Mouse (Mus musculus): ENCODE measurements around the gene Slc6a21. TPM values are rescaled to one million over a fixed set of nuclear protein-coding genes. Genes with fewer than 3 reads are reported as not detected.

Gene Slc6a21
- polyA plus RNA-seq, 1 experiment from 2014 or later = not detected

DNA sequence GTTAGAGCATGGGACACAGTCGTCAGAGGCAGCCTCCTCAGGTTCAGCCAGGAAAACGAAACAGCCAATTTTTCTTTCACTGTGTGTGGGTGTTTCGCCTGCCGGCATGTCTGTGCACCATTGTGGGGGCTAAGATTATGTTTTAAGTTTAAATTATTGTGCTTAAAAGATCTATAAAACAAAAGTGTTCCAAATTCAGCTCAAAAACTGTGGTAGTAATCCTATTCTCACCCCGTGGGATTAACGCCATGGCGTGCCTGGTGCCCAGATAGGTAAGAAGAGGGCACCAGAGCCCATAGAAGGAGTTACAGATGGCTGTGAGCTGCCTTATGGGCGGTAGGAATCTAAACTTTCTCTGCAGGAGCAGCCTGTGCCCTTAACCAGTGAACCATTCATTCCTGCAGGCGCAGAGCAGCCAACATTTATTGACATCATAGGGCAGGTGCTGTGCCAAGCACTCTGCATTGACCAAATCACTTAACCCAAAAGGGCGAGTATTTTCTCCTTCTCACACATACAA, 37.9 kb downstream of the Slc6a21 start:
- in situ Hi-C loops (cut with MboI; ENCODE audit: low pct_unique_long_range_greater_than_20kb) = no loop called here
- CTCF ChIA-PET = interaction anchor here (1.1 kb wide), 1 partner anchor 26 kb away, joined by 3 read pairs; no protein-coding TSS in a partner anchor
- TF ChIP-seq CTCF (IDR thresholded peaks at IDR 0.05) = no peak
- ATAC-seq (no peak), DNase-seq (ENCODE audit: low read depth, low spot score) (no peak)
- POLR2A ChIA-PET = interaction anchor here (0.5 to 0.7 kb wide), 2 partner anchors 14 to 18 kb away, joined by 3 read pairs; no protein-coding TSS in a partner anchor
- no peaks in the 10 kb centered on the region for H3K27me3 ChIP-seq

DNA sequence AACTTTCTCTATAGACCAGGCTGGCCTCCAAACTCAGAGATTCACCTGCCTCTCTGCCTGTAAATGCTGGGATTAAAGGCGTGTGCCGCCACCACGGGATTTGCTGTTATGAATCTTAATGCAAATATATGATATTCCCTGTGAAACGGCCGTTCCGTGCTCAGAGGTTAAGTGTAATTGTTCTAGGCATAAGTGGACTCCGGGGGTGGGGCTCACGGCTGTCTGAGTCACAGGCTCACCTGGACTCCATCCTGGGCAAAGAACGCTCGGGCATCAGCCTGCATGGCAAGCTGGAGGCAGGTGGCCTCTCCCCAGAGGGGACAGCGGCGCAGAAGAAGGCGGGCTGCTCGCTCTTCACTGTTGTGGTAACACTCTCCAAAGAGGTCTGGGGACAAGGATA, 39.2 kb downstream of the Slc6a21 start:
- POLR2A ChIA-PET = no interaction called here
- no peak for TF ChIP-seq CTCF (IDR thresholded peaks at IDR 0.05)
- CTCF ChIA-PET = no interaction called here
- no peaks in the 10 kb centered on the region for H3K27me3 ChIP-seq
- DNase-seq (ENCODE audit: low read depth, low spot score) (no peak), ATAC-seq (no peak)
- in situ Hi-C loops (cut with MboI; ENCODE audit: low pct_unique_long_range_greater_than_20kb) = no loop called here

DNA sequence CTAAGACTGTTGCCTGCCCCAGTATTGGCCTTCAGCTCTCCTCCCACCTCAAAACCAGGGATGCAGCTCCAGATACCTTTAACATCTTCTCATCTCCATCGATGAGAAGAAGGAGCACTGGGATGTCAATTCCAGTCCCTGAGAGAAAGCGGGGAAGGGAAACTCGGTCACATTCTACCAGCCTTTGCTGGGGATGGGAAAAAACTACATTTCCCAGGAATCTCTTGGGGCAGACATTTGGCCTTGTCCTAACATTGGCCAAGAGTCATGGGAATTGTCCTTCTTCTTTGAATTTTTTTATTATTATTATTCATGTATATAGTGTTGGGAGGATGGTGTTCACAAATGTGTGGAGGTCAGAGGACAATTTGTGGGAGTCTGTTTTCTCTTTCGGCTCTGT, 44.9 kb downstream of the Slc6a21 start:
- no peaks in the 10 kb centered on the region for H3K27me3 ChIP-seq
- ATAC-seq (no peak), DNase-seq (ENCODE audit: low read depth, low spot score) (no peak)
- POLR2A ChIA-PET = no interaction called here
- in situ Hi-C loops (cut with MboI; ENCODE audit: low pct_unique_long_range_greater_than_20kb) = no loop called here
- CTCF ChIA-PET = no interaction called here
- no peak for TF ChIP-seq CTCF (IDR thresholded peaks at IDR 0.05)

DNA sequence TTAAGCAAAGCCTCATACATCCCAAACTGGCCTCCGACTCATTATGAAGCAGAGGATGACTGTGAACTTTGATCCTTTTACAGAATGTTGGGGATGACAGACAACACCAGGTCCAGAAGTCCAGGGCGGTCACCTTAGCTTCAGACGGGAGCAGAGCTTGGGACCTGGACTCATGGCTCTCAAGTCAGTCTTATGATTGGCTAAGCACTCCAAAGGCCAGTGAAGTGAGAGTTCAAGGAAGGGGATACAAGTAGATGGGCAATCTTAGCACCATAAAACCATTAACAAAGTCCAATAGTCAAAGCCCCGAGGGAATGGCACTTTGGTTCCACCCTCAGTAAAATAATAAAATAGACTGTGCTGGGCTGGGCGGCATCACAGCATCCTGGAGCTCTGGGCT, 45.8 kb downstream of the Slc6a21 start:
- DNase-seq (ENCODE audit: low read depth, low spot score) (no peak), ATAC-seq (no peak)
- CTCF ChIA-PET = interaction anchor here (1.0 kb wide), 1 partner anchor 8 kb away, joined by 3 read pairs; no protein-coding TSS in a partner anchor
- POLR2A ChIA-PET = interaction anchor here (0.6 kb wide), 1 partner anchor 367 kb away, joined by 4 read pairs; no protein-coding TSS in a partner anchor
- H3K27me3 ChIP-seq = no peaks in the 10 kb centered on the region
- TF ChIP-seq CTCF (IDR thresholded peaks at IDR 0.05) = no peak
- in situ Hi-C loops (cut with MboI; ENCODE audit: low pct_unique_long_range_greater_than_20kb) = no loop called here

DNA sequence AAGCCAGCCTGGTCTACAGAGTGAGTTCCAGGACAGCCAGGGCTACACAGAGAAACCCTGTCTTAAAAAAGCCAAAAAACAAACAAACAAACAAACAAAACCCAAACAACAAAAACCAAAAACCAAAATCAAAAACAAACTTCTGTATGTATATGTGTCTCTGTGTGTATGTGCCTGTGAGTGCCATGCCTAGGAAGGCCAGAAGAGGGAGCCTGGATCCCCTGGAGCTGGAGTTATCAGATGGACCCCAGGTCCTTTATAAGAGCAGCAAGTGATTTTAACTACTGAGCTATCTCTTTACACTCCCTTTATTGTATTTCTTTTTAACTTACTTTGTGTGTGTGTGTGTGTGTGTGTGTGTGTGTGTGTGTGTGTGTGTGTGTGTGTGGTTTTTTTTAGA, 48.5 kb downstream of the Slc6a21 start:
- CTCF ChIA-PET = no interaction called here
- ATAC-seq (no peak), DNase-seq (ENCODE audit: low read depth, low spot score) (no peak)
- no peaks in the 10 kb centered on the region for H3K27me3 ChIP-seq
- in situ Hi-C loops (cut with MboI; ENCODE audit: low pct_unique_long_range_greater_than_20kb) = no loop called here
- POLR2A ChIA-PET = interaction anchor here (0.6 kb wide), 1 partner anchor 360 kb away, joined by 10 read pairs; no protein-coding TSS in a partner anchor
- TF ChIP-seq CTCF (IDR thresholded peaks at IDR 0.05) = no peak

DNA sequence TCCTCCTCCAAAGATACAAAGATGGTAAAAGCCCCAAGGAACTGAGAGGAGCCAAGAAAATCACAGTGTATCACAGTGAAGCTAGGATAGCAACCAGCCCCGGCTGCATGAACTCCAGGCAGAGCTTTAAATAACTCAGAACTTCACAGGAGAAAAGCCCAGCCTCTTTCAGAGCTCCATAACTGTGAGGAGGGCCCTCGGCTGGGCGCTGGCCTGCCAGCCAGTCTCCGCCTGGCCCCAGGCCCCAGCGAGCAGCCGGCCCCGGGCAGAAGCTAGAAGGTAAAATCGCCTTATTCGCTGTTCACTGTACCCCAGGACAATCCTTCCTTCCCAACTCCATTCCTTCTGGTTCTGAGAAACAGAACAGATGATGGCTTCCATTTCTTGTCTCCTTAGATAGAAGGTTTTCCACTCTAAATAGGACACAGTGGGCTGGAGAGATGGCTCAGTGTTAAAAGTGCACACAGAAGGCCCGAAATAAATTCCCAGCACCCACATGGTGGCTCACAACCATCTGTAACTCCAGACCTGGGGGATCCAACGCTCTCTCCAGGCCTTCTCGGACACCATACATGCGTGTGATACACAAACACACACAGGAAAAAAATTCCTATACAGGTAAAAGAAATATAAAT, 51.6 kb downstream of the Slc6a21 start:
- DNase-seq (ENCODE audit: low read depth, low spot score) (no peak), ATAC-seq (no peak)
- no peak for TF ChIP-seq CTCF (IDR thresholded peaks at IDR 0.05)
- ChIA-PET POLR2A (interaction anchor here (0.6 to 0.7 kb wide), 3 partner anchors 14 to 154 kb away, joined by 3 to 6 read pairs (median 3); no protein-coding TSS in a partner anchor), CTCF (no interaction called here)
- no peaks in the 10 kb centered on the region for H3K27me3 ChIP-seq
- in situ Hi-C loops (cut with MboI; ENCODE audit: low pct_unique_long_range_greater_than_20kb) = no loop called here

DNA sequence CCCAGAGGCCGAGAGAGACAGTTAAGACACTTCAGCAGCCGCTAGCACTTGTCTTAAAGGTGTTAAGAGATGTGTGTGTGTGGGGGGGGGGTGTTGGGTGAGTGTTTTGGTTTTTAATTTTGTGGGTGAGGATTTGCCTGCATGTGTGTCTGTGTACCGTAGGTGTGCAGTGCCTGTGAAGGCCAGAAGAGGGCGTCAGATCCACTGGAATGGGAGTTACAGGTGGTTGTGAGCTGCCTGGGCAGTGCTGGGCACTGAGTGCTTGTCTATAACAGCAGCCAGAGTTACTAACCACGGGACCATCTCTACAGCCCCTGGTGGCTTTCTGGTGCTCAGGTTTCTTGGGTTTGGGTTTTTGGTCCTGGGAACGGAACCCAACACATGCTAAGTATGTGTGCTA, 54.2 kb downstream of the Slc6a21 start:
- POLR2A ChIA-PET = no interaction called here
- TF ChIP-seq CTCF (IDR thresholded peaks at IDR 0.05) = no peak
- ATAC-seq (no peak), DNase-seq (ENCODE audit: low read depth, low spot score) (no peak)
- CTCF ChIA-PET = interaction anchor here (1.1 kb wide), 1 partner anchor 8 kb away, joined by 3 read pairs; no protein-coding TSS in a partner anchor
- in situ Hi-C loops (cut with MboI; ENCODE audit: low pct_unique_long_range_greater_than_20kb) = no loop called here
- H3K27me3 ChIP-seq = no peaks in the 10 kb centered on the region

DNA sequence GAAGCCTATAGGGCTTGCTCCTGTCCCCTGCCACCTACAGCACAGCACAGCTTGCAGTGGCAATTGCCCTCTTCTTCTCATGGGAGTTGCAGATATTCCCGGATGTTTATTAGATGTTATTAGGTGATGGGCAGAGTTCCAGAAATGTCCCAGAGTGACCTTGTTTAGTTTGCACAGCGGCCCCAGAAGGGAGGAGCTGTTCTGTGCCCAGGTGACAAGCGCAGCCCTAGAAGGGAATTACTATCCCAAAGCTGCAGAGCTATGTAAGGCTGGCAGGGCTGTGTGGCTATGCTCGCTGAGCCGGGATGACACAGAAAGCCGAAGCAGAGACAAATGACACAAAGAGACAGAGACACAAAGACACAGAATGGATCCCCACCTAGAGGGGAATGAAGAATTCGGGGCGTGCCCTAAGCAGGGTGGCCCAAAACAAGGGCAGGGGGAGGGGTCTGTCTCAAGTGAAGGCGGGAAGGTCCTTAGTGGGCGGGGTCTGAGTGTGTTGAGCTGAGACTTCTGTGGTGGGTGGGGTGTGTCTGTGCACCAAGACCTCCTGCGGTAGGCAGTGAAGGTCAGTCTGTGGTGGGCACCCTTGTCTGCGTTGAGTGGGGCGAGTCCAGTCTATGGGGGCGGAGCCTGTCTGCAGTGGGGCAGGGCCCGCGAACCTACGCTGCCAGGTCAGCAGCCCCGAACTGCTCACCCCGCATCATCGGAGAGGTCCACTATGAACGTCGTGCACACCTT, 55.5 kb downstream of the Slc6a21 start:
- H3K27me3 ChIP-seq = no peaks in the 10 kb centered on the region
- ChIA-PET CTCF (no interaction called here), POLR2A (interaction anchor here (0.6 to 1.1 kb wide), 2 partner anchors 17 to 33 kb away, joined by 3 read pairs; no protein-coding TSS in a partner anchor)
- in situ Hi-C loops (cut with MboI; ENCODE audit: low pct_unique_long_range_greater_than_20kb) = no loop called here
- ATAC-seq (peak; percentile 59), DNase-seq (ENCODE audit: low read depth, low spot score) (no peak)
- TF ChIP-seq CTCF (IDR thresholded peaks at IDR 0.05) = no peak

DNA sequence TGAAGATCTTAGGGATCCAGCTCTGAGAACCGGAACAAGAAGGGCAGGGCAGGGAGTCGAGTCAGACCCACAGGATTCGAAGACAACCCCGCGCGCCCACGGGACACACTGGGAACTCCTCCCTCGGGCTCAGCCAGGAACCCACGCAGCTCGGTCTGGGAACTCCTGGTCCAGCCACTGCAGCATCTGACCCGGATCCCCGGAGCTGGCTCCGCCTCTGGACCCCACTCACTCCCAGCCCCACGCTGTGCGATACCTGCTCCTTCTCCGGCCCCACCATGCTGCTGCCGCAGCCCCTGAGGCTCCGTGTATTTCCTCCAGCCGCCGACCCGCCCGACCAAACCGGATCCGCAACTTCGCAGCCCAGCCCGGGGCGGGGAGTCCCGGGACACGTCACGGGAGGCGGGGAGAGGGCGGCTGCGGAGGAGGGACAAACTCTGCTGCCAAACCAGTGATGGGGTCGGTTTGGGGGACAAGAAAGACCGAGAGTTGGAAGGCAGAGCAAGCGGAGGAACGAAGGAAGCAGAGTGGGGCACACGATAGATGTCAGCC, 56.2 kb downstream of the Slc6a21 start, which contains the start of gene Trpm4:
TSS of gene Trpm4 (minus strand) at position 350 of the 552 bp plus-strand sequence.
- CTCF ChIA-PET = no interaction called here
- in situ Hi-C loops (cut with MboI; ENCODE audit: low pct_unique_long_range_greater_than_20kb) = no loop called here

DNA sequence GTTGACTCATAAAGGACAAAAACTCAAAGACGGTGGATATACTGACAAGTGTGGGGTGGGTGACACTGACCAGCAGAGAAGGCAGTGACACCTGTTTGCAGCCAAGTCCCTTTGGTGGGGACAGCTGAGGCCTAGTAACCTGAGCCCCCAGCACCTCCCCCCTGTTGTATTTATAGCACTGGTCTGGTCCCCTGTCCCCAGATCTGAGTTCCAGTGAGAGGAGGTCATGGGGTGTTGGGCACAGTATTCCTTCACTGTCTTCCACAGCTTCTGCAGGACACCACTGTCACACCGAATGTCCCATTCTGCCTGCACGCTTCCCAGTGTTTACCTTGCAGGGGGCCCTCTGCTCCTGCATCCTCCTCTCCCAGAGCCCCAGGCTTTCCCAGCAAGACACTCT, 57.3 kb downstream of the Slc6a21 start:
- ATAC-seq = no peak
- ChIA-PET POLR2A (interaction anchor here (0.6 kb wide), 1 partner anchor 22 kb away, joined by 4 read pairs; no protein-coding TSS in a partner anchor), CTCF (no interaction called here)
- TF ChIP-seq CTCF (IDR thresholded peaks at IDR 0.05) = no peak
- no peaks in the 10 kb centered on the region for H3K27me3 ChIP-seq
- in situ Hi-C loops (cut with MboI; ENCODE audit: low pct_unique_long_range_greater_than_20kb) = no loop called here
- DNase-seq (ENCODE audit: low read depth, low spot score) = no peak

More for the DNA sequence above, 56.2 kb downstream of the Slc6a21 start, which contains the start of gene Trpm4:
- no peak for TF ChIP-seq CTCF (IDR thresholded peaks at IDR 0.05)
- no peaks in the 10 kb centered on the region for H3K27me3 ChIP-seq
- DNase-seq (ENCODE audit: low read depth, low spot score) (no peak), ATAC-seq (peak; percentile 37)
- POLR2A ChIA-PET = interaction anchor here (0.6 to 1.1 kb wide), 2 partner anchors 18 to 33 kb away, joined by 3 read pairs; no protein-coding TSS in a partner anchor

Measured in Patski (cell line).